Mouse (Mus musculus): ENCODE measurements around the gene Fah. TPM values are rescaled to one million over a fixed set of nuclear protein-coding genes. Genes with fewer than 3 reads are reported as not detected.

The Fah gene
- polyA plus RNA-seq, 1 experiment: 16.6 TPM

DNA sequence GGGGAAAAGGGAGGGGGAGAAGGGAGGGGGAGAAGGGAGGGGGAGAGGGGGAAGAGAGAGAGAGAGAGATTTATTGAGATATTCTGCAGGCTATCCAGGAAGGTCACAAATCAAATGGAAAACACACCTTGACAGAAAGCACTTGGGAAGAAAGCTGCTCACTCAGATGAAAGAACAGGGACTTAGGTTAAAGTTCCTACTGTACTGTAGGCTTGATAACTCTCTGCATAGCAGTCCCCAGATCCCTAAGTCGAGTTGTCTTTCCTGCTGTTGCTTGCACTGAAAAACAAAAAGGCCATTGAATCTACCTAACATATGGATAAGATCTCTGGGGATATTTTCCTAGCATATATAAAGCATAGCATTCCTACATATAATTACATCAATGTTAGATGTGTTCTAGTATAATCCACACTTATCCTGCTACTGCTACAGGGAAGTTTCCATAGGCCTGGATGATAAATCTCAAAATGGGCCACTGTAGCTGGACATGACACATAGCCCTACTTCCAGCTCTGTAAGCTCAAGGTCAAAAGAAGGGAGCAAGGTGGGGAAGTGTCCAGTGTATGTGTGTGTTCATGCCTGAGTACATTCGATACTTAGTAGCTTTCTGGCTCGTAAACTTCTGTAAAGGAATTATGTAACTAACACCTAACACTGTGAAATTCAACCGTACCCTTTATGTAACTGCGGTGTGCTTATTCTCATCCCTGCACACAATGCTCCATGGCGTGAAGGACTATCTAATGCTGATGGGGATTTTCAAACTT lies 35.8 kb upstream of the Fah start:
- WGBS: 78% methylated on average over 6 of the region's 6 CpGs
- Histone ChIP-seq H3K27ac (ENCODE audit: control insufficient read depth, insufficient read depth, low read depth, low read length, poor library complexity) (no peak overlapping the region), H3K4me1 (ENCODE audit: control insufficient read depth, insufficient read depth, low read length) (no peaks in the 10 kb centered on the region; the same call in 1 of the 2 replicates), H3K4me3 (replicated peaks; ENCODE audit: control insufficient read depth, low read depth, low read length) (no peak overlapping the region)
- no peak for TF ChIP-seq CTCF (IDR thresholded peaks at IDR 0.05; ENCODE audit: control insufficient read depth, insufficient read depth, low read length)
- TF ChIP-seq POLR2A (IDR thresholded peaks at IDR 0.05; ENCODE audit: borderline replicate concordance, control insufficient read depth, low read depth, low read length): no peak

DNA sequence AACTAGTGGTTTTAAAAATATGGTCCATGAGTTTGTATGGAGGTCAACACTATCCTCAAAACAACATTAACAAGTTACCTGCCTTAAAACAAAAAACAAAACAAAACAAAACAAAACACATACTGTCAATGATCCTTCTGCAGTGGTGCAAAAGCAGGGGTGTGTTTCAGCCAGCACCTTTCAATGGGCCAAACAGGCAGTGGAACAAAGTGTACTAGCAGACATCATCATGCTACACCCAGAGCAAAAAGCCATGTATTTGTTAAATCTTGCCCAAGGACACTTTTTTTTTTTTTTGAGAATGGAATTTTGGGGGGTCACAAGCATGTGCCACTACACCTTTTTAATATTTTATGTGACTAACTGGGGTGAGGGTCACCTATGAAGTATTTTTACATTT lies 30.4 kb upstream of the Fah start:
- H3K4me1 ChIP-seq (ENCODE audit: control insufficient read depth, insufficient read depth, low read length): no peaks in the 10 kb centered on the region
- TF ChIP-seq POLR2A (IDR thresholded peaks at IDR 0.05; ENCODE audit: borderline replicate concordance, control insufficient read depth, low read depth, low read length) (no peak), CTCF (IDR thresholded peaks at IDR 0.05; ENCODE audit: control insufficient read depth, insufficient read depth, low read length) (no peak)
- no peak overlapping the region for H3K27ac ChIP-seq (ENCODE audit: control insufficient read depth, insufficient read depth, low read depth, low read length, poor library complexity)
- H3K4me3 ChIP-seq (replicated peaks; ENCODE audit: control insufficient read depth, low read depth, low read length): no peak overlapping the region

DNA sequence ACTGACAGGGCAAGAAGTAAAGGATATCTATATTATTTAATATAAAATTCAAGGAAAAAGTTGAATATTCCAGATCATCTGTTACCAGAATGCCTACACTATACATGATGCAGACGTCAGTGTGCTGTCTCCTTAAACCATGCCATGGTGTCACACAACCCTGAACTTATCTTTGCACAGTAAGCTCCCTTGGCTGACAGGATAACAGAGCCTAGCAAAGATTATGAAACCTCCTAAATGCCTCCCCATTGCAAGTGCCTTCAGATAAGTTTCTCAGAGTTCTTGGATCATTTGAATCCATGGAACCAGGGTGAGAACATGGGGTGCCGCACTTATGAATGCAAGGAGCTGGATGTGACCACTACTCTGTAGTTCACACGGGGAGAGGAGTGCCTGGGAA lies 25.4 kb upstream of the Fah start:
- Histone ChIP-seq H3K27ac (ENCODE audit: control insufficient read depth, insufficient read depth, low read depth, low read length, poor library complexity) (no peak overlapping the region), H3K4me1 (ENCODE audit: control insufficient read depth, insufficient read depth, low read length) (no peaks in the 10 kb centered on the region), H3K4me3 (replicated peaks; ENCODE audit: control insufficient read depth, low read depth, low read length) (no peak overlapping the region)
- TF ChIP-seq CTCF (IDR thresholded peaks at IDR 0.05; ENCODE audit: control insufficient read depth, insufficient read depth, low read length) (no peak), POLR2A (IDR thresholded peaks at IDR 0.05; ENCODE audit: borderline replicate concordance, control insufficient read depth, low read depth, low read length) (no peak)
- 69% methylated on average over 3 of the region's 3 CpGs for WGBS

DNA sequence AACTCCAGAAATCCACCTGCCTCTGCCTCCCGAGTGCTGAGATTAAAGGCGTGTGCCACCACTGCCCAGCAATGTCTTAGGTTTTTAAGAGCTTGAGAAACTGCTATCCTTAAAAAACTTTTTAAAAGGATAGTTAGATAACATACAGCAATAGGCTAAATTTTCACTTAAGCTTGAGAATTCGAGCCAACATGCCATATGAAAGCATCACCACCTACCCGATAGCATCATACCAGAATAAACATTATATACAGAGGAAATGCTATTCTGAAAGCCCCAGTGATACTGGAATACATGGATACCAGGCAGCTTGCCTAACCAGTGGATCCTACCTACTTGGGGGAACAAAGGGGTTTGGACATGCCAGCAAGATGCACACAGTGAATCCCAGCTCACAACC lies 17.2 kb upstream of the Fah start:
- TF ChIP-seq POLR2A (IDR thresholded peaks at IDR 0.05; ENCODE audit: borderline replicate concordance, control insufficient read depth, low read depth, low read length): no peak
- no peak for TF ChIP-seq CTCF (IDR thresholded peaks at IDR 0.05; ENCODE audit: control insufficient read depth, insufficient read depth, low read length)
- WGBS: 94% methylated on average over 4 of the region's 4 CpGs

DNA sequence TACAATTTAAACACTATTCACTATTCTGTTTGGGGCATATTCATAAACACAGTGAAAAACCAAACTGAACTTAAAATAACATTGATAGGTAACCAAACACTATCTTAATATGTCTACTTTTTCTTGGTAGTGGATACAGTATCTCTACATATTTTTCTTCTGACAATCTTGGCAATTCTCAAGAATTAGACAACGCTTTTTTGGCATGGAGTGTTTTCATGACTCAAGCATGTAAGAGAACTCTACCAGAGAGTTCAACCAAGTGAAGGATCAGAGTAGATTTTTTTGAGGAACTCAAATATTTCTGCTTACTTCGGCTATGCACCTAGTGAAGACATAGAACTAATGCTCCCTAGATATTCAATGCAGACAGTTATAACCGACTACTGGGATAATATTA lies 14.4 kb upstream of the Fah start:
- no peak overlapping the region for H3K27ac ChIP-seq (ENCODE audit: control insufficient read depth, insufficient read depth, low read depth, low read length, poor library complexity)
- 91% methylated on average over 3 of the region's 3 CpGs for WGBS
- H3K4me1 ChIP-seq (ENCODE audit: control insufficient read depth, insufficient read depth, low read length): no peaks in the 10 kb centered on the region
- TF ChIP-seq CTCF (IDR thresholded peaks at IDR 0.05; ENCODE audit: control insufficient read depth, insufficient read depth, low read length): no peak
- no peak for TF ChIP-seq POLR2A (IDR thresholded peaks at IDR 0.05; ENCODE audit: borderline replicate concordance, control insufficient read depth, low read depth, low read length)
- no peak overlapping the region for H3K4me3 ChIP-seq (replicated peaks; ENCODE audit: control insufficient read depth, low read depth, low read length)

More for the DNA sequence above, 17.2 kb upstream of the Fah start:
- Histone ChIP-seq H3K27ac (ENCODE audit: control insufficient read depth, insufficient read depth, low read depth, low read length, poor library complexity) (no peak overlapping the region), H3K4me3 (replicated peaks; ENCODE audit: control insufficient read depth, low read depth, low read length) (no peak overlapping the region), H3K4me1 (ENCODE audit: control insufficient read depth, insufficient read depth, low read length) (no peaks in the 10 kb centered on the region)

DNA sequence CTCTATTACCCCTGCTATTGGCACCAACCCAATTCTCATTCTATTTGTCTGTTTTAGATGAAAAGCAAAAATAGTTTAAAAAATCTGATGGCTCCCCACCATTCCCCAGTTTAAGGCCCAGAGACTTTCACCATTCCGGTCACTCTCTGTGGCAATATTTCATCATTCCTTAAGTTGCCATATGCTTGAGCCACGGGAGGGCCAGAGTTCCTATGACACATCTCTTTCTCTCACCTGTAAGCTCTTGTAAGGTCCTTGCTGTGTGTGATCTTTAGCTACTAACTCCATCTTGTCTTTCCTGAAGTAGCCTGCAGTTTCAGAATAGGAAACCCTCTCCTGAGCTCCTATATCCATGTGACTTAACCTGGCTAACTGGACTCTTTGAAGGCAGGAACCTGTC lies 12.4 kb upstream of the Fah start:
- Histone ChIP-seq H3K27ac (ENCODE audit: control insufficient read depth, insufficient read depth, low read depth, low read length, poor library complexity) (no peak overlapping the region), H3K4me3 (replicated peaks; ENCODE audit: control insufficient read depth, low read depth, low read length) (no peak overlapping the region), H3K4me1 (ENCODE audit: control insufficient read depth, insufficient read depth, low read length) (no peaks in the 10 kb centered on the region)
- WGBS: 77% methylated on average over 2 of the region's 2 CpGs
- TF ChIP-seq POLR2A (IDR thresholded peaks at IDR 0.05; ENCODE audit: borderline replicate concordance, control insufficient read depth, low read depth, low read length) (no peak), CTCF (IDR thresholded peaks at IDR 0.05; ENCODE audit: control insufficient read depth, insufficient read depth, low read length) (no peak)

DNA sequence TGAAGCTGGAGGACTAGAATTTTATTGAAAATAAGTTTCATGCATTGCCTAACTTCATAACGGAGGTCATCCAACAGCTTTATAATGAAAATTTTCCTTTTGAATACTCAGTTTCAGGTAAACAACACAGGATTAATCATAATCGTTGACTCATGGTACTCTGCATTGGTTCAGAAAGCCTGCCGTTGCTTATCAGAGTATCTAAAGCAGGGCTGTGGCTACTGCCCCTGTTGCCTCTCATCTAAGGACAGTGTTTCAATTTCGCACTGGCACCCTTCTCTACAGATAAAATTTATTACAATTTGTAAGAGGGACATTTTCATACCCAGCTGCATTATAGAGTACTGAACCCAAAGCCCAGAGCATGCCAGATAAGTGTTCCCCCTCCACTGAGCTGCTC lies 5.9 kb upstream of the Fah start:
- 21% methylated on average over 4 of the region's 4 CpGs for WGBS
- no peak for TF ChIP-seq POLR2A (IDR thresholded peaks at IDR 0.05; ENCODE audit: borderline replicate concordance, control insufficient read depth, low read depth, low read length)
- TF ChIP-seq CTCF (IDR thresholded peaks at IDR 0.05; ENCODE audit: control insufficient read depth, insufficient read depth, low read length): no peak
- Histone ChIP-seq H3K4me3 (replicated peaks; ENCODE audit: control insufficient read depth, low read depth, low read length) (no peak overlapping the region), H3K4me1 (ENCODE audit: control insufficient read depth, insufficient read depth, low read length) (no peaks in the 10 kb centered on the region), H3K27ac (ENCODE audit: control insufficient read depth, insufficient read depth, low read depth, low read length, poor library complexity) (no peak overlapping the region)

DNA sequence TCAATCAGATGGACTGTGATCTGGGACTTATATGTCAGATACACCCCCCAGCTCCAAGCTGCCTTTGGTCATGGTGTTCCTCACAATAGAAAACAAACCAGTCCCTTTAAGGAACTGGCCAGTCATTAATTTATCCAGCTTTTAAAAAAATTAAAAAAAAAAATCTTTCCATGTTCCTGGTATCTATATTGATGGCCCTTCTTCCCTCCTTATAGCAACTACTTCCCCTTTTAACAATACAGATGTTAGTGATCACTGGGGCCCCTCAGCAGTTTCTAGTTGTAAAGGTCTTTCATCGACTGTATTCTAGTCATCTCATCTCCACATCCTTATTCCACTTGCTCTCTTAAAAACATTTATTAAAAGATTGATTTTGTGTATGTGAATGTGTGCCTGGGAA lies 5.1 kb upstream of the Fah start:
- Histone ChIP-seq H3K4me1 (ENCODE audit: control insufficient read depth, insufficient read depth, low read length) (no peaks in the 10 kb centered on the region), H3K27ac (ENCODE audit: control insufficient read depth, insufficient read depth, low read depth, low read length, poor library complexity) (no peak overlapping the region), H3K4me3 (replicated peaks; ENCODE audit: control insufficient read depth, low read depth, low read length) (no peak overlapping the region)
- WGBS: 7% methylated on average over 1 of the region's 1 CpGs
- no peak for TF ChIP-seq CTCF (IDR thresholded peaks at IDR 0.05; ENCODE audit: control insufficient read depth, insufficient read depth, low read length)
- no peak for TF ChIP-seq POLR2A (IDR thresholded peaks at IDR 0.05; ENCODE audit: borderline replicate concordance, control insufficient read depth, low read depth, low read length)
